Mouse (Mus musculus): ENCODE measurements at regions not wholly inside any gene's neighbourhood (a gene's known extent, or its start where the extent isn't known, plus 50 kb on each side); places are given as distances from the start of the nearest gene placed in this dataset.
A peak's percentile ranks its signal among the peaks of the same experiment; 100 is the strongest.

GRCm38 (mm10) chr9:50395543-50395942 is 50.8 kb upstream of the Rpl10-ps3 start:
- Histone ChIP-seq H3K4me3 (replicated peaks; ENCODE audit: low read depth, low read length) (no peak overlapping the region), H3K27me3 (ENCODE audit: insufficient read depth, low read length) (no peaks in the 10 kb centered on the region), H3K36me3 (ENCODE audit: insufficient read depth, low read length) (no peaks in the 10 kb centered on the region), H3K4me1 (replicated peaks; ENCODE audit: insufficient read depth, low read length) (no peaks in the 10 kb centered on the region), H3K4me2 (ENCODE audit: low read length) (no peak overlapping the region), H3K9me3 (replicated peaks; ENCODE audit: low read length) (no peaks in the 10 kb centered on the region), H3K9ac (ENCODE audit: low read depth, low read length) (no peak overlapping the region), H3K27ac (no peak overlapping the region)
- 79% methylated on average over 3 of the region's 3 CpGs for WGBS
- no peak for ATAC-seq (replicated peaks; ENCODE audit: low FRiP score, low read depth)
- no peak for TF ChIP-seq CTCF (IDR thresholded peaks at IDR 0.05; ENCODE audit: low read depth)
- no peak for DNase-seq (ENCODE audit: low spot score)

- TF ChIP-seq CTCF (IDR thresholded peaks at IDR 0.05; ENCODE audit: low read depth): no peak
- H3K4me2 ChIP-seq (ENCODE audit: low read length): no peak overlapping the region
- no peaks in the 10 kb centered on the region for H3K36me3 ChIP-seq (ENCODE audit: insufficient read depth, low read length)
- DNase-seq (ENCODE audit: low spot score): peak; percentile 52
- WGBS: 48% methylated on average over 7 of the region's 7 CpGs
- no peak overlapping the region for H3K9ac ChIP-seq (ENCODE audit: low read depth, low read length)
- H3K4me1 ChIP-seq (replicated peaks; ENCODE audit: insufficient read depth, low read length): no peaks in the 10 kb centered on the region
- H3K9me3 ChIP-seq (replicated peaks; ENCODE audit: low read length): no peaks in the 10 kb centered on the region
- H3K27ac ChIP-seq: no peak overlapping the region
- no peak overlapping the region for H3K4me3 ChIP-seq (replicated peaks; ENCODE audit: low read depth, low read length)
- ATAC-seq (replicated peaks; ENCODE audit: low FRiP score, low read depth): no peak
- H3K27me3 ChIP-seq (ENCODE audit: insufficient read depth, low read length): no peaks in the 10 kb centered on the region
These were observed 51.3 kb upstream of the Rpl10-ps3 start for GRCm38 (mm10) chr9:50396051-50396450.

GRCm38 (mm10) chr9:50408396-50408795 is 63.6 kb upstream of the Rpl10-ps3 start:
- no peak for DNase-seq (ENCODE audit: low spot score)
- Histone ChIP-seq H3K4me1 (replicated peaks; ENCODE audit: insufficient read depth, low read length) (no peaks in the 10 kb centered on the region), H3K9ac (ENCODE audit: low read depth, low read length) (no peak overlapping the region), H3K27ac (no peak overlapping the region), H3K4me2 (ENCODE audit: low read length) (no peak overlapping the region), H3K9me3 (replicated peaks; ENCODE audit: low read length) (no peaks in the 10 kb centered on the region), H3K36me3 (ENCODE audit: insufficient read depth, low read length) (no peaks in the 10 kb centered on the region), H3K27me3 (ENCODE audit: insufficient read depth, low read length) (no peaks in the 10 kb centered on the region), H3K4me3 (replicated peaks; ENCODE audit: low read depth, low read length) (no peak overlapping the region)
- no peak for ATAC-seq (replicated peaks; ENCODE audit: low FRiP score, low read depth)
- TF ChIP-seq CTCF (IDR thresholded peaks at IDR 0.05; ENCODE audit: low read depth): no peak
- WGBS: 65% methylated on average over 4 of the region's 4 CpGs

GRCm38 (mm10) chr9:50408845-50409244 is 64.1 kb upstream of the Rpl10-ps3 start:
- WGBS: 65% methylated on average over 4 of the region's 4 CpGs
- DNase-seq (ENCODE audit: low spot score) (no peak), ATAC-seq (replicated peaks; ENCODE audit: low FRiP score, low read depth) (no peak)
- Histone ChIP-seq H3K36me3 (ENCODE audit: insufficient read depth, low read length) (no peaks in the 10 kb centered on the region), H3K4me3 (replicated peaks; ENCODE audit: low read depth, low read length) (no peak overlapping the region), H3K9me3 (replicated peaks; ENCODE audit: low read length) (no peaks in the 10 kb centered on the region), H3K9ac (ENCODE audit: low read depth, low read length) (no peak overlapping the region), H3K27ac (no peak overlapping the region), H3K4me2 (ENCODE audit: low read length) (no peak overlapping the region), H3K27me3 (ENCODE audit: insufficient read depth, low read length) (no peaks in the 10 kb centered on the region), H3K4me1 (replicated peaks; ENCODE audit: insufficient read depth, low read length) (no peaks in the 10 kb centered on the region)
- no peak for TF ChIP-seq CTCF (IDR thresholded peaks at IDR 0.05; ENCODE audit: low read depth)

GRCm38 (mm10) chr9:50412986-50413385 is 68.2 kb upstream of the Rpl10-ps3 start:
- no peak overlapping the region for H3K4me3 ChIP-seq (replicated peaks; ENCODE audit: low read depth, low read length)
- H3K27me3 ChIP-seq (ENCODE audit: insufficient read depth, low read length): no peaks in the 10 kb centered on the region
- no peaks in the 10 kb centered on the region for H3K4me1 ChIP-seq (replicated peaks; ENCODE audit: insufficient read depth, low read length)
- TF ChIP-seq CTCF (IDR thresholded peaks at IDR 0.05; ENCODE audit: low read depth): no peak
- H3K9me3 ChIP-seq (replicated peaks; ENCODE audit: low read length): no peaks in the 10 kb centered on the region
- ATAC-seq (replicated peaks; ENCODE audit: low FRiP score, low read depth): no peak
- no peak overlapping the region for H3K27ac ChIP-seq
- 85% methylated on average over 8 of the region's 8 CpGs for whole genome bisulfite sequencing
- H3K4me2 ChIP-seq (ENCODE audit: low read length): no peak overlapping the region
- no peaks in the 10 kb centered on the region for H3K36me3 ChIP-seq (ENCODE audit: insufficient read depth, low read length)
- no peak overlapping the region for H3K9ac ChIP-seq (ENCODE audit: low read depth, low read length)
- DNase-seq (ENCODE audit: low spot score): no peak

GRCm38 (mm10) chr9:50413514-50414335 is 69.0 kb upstream of the Rpl10-ps3 start:
- DNase-seq (ENCODE audit: low spot score) (no peak), ATAC-seq (replicated peaks; ENCODE audit: low FRiP score, low read depth) (no peak)
- no peak overlapping the region for H3K4me3 ChIP-seq (replicated peaks; ENCODE audit: low read depth, low read length)
- TF ChIP-seq CTCF (IDR thresholded peaks at IDR 0.05; ENCODE audit: low read depth): no peak
- H3K4me1 ChIP-seq (replicated peaks; ENCODE audit: insufficient read depth, low read length): no peaks in the 10 kb centered on the region
- H3K36me3 ChIP-seq (ENCODE audit: insufficient read depth, low read length): no peaks in the 10 kb centered on the region
- no peaks in the 10 kb centered on the region for H3K9me3 ChIP-seq (replicated peaks; ENCODE audit: low read length)
- no peak overlapping the region for H3K27ac ChIP-seq
- no peak overlapping the region for H3K4me2 ChIP-seq (ENCODE audit: low read length)
- 85% methylated on average over 9 of the region's 9 CpGs for WGBS
- H3K9ac ChIP-seq (ENCODE audit: low read depth, low read length): no peak overlapping the region
- no peaks in the 10 kb centered on the region for H3K27me3 ChIP-seq (ENCODE audit: insufficient read depth, low read length)
